8 mouse cellular contexts compared by ENCODE assay signal in the genomic region with DNA sequence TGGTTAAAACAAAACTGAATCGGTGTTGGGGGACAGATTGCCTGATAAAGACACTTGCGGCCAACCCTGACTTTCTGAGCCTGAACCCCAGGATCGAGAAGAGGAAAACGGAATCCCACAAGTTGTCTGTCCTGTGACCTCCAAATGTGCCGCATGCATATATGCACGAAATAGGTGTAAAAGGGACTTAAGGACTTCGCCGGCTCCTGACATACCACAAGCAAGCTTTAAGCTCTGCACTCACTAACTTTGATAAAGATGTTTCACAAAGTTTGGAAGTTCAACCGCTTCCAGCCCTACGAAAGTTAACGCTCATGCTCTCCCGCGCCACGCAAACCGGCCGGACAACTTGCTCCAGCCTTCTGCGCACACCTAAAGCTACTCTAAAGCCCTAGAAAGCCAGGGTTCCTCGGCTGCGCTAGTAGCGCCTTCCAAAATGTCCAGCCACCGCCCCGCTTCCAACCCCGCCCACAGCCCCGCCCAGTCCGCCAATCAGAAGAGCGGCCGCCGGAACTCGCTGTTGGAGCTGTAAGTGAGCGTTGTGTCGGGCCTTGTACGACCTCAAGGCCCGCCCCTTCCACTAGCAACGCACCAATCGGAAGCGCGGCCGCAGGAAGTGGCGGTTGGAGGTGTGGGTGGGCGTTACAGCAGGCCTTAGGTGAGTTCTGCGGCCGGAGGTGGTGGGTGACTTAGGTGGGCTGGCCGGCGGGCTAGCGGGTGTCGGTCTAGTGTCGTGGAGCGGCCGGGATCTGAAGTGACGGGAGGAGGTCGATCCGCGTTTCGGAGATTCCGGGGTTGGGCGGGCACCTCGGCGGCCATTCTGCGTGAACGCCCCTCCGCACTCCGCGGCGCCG. TPM values are rescaled to one million over a fixed set of nuclear protein-coding genes. Genes with fewer than 3 reads are reported as not detected.
A peak's percentile ranks its signal among the peaks of the same experiment; 100 is the strongest.
DNase-seq lines count a peak whose midpoint lies in the region; ATAC-seq and TF ChIP-seq lines count a peak whose summit lies in the region.

TSS of gene Supt20 (plus strand) at position 606 of the 854 bp plus-strand sequence.

- no peaks in the 10 kb centered on the region for H3K9me3 ChIP-seq in G1E (replicated peaks)
- no peaks in the 10 kb centered on the region for H3K9me3 ChIP-seq in forebrain, embryonic 16.5 days (ENCODE audit: control insufficient read depth, low read length)
- H3K9me3 ChIP-seq in lung, embryonic 14.5 days (ENCODE audit: low read depth, low read length), result no peaks in the 10 kb centered on the region

- H3K27me3 ChIP-seq in G1E (ENCODE audit: insufficient read depth, low read length), result no peaks in the 10 kb centered on the region
- H3K27me3 ChIP-seq in forebrain, embryonic 16.5 days (replicated peaks; ENCODE audit: control insufficient read depth, insufficient read depth, low read length), result no peaks in the 10 kb centered on the region
- H3K27me3 ChIP-seq in lung, embryonic 14.5 days (ENCODE audit: insufficient read depth, low read length), result no peaks in the 10 kb centered on the region
- no peaks in the 10 kb centered on the region for H3K27me3 ChIP-seq in thymus, adult 2 months (ENCODE audit: control insufficient read depth, insufficient read depth, low read length)

- DNase-seq in G1E (ENCODE audit: low spot score), result peak; percentile 87
- peak; percentile 93 to 94 for DNase-seq in cerebellum, adult 18-20 months
- peak; percentile 89 to 92 for DNase-seq in heart, postnatal 36 days
- peak; percentile 87 to 92 for DNase-seq in layer of hippocampus, adult 2 months (ENCODE audit: low spot score in 2 of 2)
- DNase-seq in lung, embryonic 14.5 days, result peak; percentile 97
- DNase-seq in thymus, adult 2 months, result peak; percentile 92

- H3K9ac ChIP-seq in forebrain, embryonic 16.5 days (replicated peaks; ENCODE audit: low read depth, low read length), result peak within 1 kb of the TSS; percentile 64
- peak within 1 kb of the TSS; percentile 74 for H3K9ac ChIP-seq in lung, embryonic 14.5 days

- H3K27ac ChIP-seq in forebrain, embryonic 16.5 days (ENCODE audit: low read length), result peak within 1 kb of the TSS; percentile 78
- peak within 1 kb of the TSS; percentile 82 for H3K27ac ChIP-seq in layer of hippocampus, adult 2 months
- peak within 1 kb of the TSS; percentile 90 for H3K27ac ChIP-seq in lung, embryonic 14.5 days (ENCODE audit: low read depth)
- peak within 1 kb of the TSS; percentile 23; the same call in 1 of the 2 replicates for H3K27ac ChIP-seq in olfactory bulb, adult 2 months (ENCODE audit: insufficient read depth, low read depth, low read length)
- peak within 1 kb of the TSS; percentile 81 for H3K27ac ChIP-seq in thymus, adult 2 months (ENCODE audit: control insufficient read depth, insufficient read depth, low read length)

- peak within 1 kb of the TSS; percentile 81 for H3K4me2 ChIP-seq in forebrain, embryonic 16.5 days (ENCODE audit: low read length)
- peak within 1 kb of the TSS; percentile 78 for H3K4me2 ChIP-seq in lung, embryonic 14.5 days

- H3K4me1 ChIP-seq in G1E (ENCODE audit: insufficient read depth, low read depth, low read length), result peaks cover 29% of the 10 kb centered on the region
- H3K4me1 ChIP-seq in forebrain, embryonic 16.5 days (replicated peaks; ENCODE audit: control insufficient read depth, insufficient read depth, low read length), result peaks cover 6% of the 10 kb centered on the region; the same call in 1 of the 2 replicates
- H3K4me1 ChIP-seq in lung, embryonic 14.5 days (ENCODE audit: insufficient read depth), result no peaks in the 10 kb centered on the region
- H3K4me1 ChIP-seq in olfactory bulb, adult 2 months (ENCODE audit: control insufficient read depth, insufficient read depth, low read length), result peaks cover 3% of the 10 kb centered on the region
- no peaks in the 10 kb centered on the region for H3K4me1 ChIP-seq in thymus, adult 2 months (replicated peaks; ENCODE audit: control insufficient read depth, insufficient read depth, low read length)

- ATAC-seq in G1E (ENCODE audit: extremely low read depth, insufficient number of reproducible peaks, low FRiP score, poor library complexity, severe bottlenecking), result peak; percentile 99
- peak; percentile 100 for ATAC-seq in forebrain, embryonic 16.5 days
- ATAC-seq in lung, embryonic 14.5 days (ENCODE audit: insufficient read depth), result peak; percentile 99

- whole genome bisulfite sequencing in forebrain, embryonic 16.5 days, result 1% methylated on average over 65 of the region's 65 CpGs
- 1% methylated on average over 65 of the region's 65 CpGs for WGBS in lung, embryonic 14.5 days
- 2% methylated on average over 65 of the region's 65 CpGs for WGBS in olfactory bulb, adult 2 months
- WGBS in thymus, adult 2 months, result 1% methylated on average over 65 of the region's 65 CpGs

- peak; percentile 49; the same call in 1 of the 2 replicates for TF ChIP-seq POLR2A in olfactory bulb, adult 2 months (IDR thresholded peaks at IDR 0.05; ENCODE audit: insufficient read depth, low read depth, low read length)
- peak; percentile 72; the same call in 1 of the 2 replicates for TF ChIP-seq POLR2A in thymus, adult 2 months (IDR thresholded peaks at IDR 0.05; ENCODE audit: control insufficient read depth, extremely low read depth, insufficient read depth, low read length, poor library complexity)

- peak within 1 kb of the TSS; percentile 85 for H3K4me3 ChIP-seq in G1E (ENCODE audit: low read depth, low read length)
- peak within 1 kb of the TSS; percentile 64 for H3K4me3 ChIP-seq in forebrain, embryonic 16.5 days (replicated peaks; ENCODE audit: low read length)
- H3K4me3 ChIP-seq in layer of hippocampus, adult 2 months, result peak within 1 kb of the TSS; percentile 70
- peak within 1 kb of the TSS; percentile 74 for H3K4me3 ChIP-seq in lung, embryonic 14.5 days (ENCODE audit: low read depth, low read length)
- H3K4me3 ChIP-seq in olfactory bulb, adult 2 months (ENCODE audit: insufficient read depth, low read depth, low read length), result peak within 1 kb of the TSS; percentile 99
- H3K4me3 ChIP-seq in thymus, adult 2 months (ENCODE audit: control insufficient read depth, insufficient read depth, low read length), result peak within 1 kb of the TSS; percentile 65

- TF ChIP-seq CTCF in G1E (IDR thresholded peaks at IDR 0.05; ENCODE audit: low read depth, low read length), result no peak
- TF ChIP-seq CTCF in layer of hippocampus, adult 2 months (conservative IDR thresholded peaks at IDR 0.05), result no peak
- TF ChIP-seq CTCF in lung, embryonic 14.5 days (IDR thresholded peaks at IDR 0.05; ENCODE audit: low read depth), result no peak
- no peak for TF ChIP-seq CTCF in olfactory bulb, adult 2 months (IDR thresholded peaks at IDR 0.05; ENCODE audit: insufficient read depth, low read depth, low read length)
- peak; percentile 55; the same call in 1 of the 2 replicates for TF ChIP-seq CTCF in thymus, adult 2 months (IDR thresholded peaks at IDR 0.05; ENCODE audit: borderline replicate concordance, control insufficient read depth, extremely low read depth, insufficient read depth, low read length, poor library complexity)

- intact Hi-C loops in heart, postnatal 36 days (cut with DNase I), result loop anchor here (10.0 kb wide), 1 partner anchor 958 kb away; no protein-coding TSS in a partner anchor

- H3K36me3 ChIP-seq in G1E (replicated peaks), result peaks cover 27% of the 10 kb centered on the region
- H3K36me3 ChIP-seq in forebrain, embryonic 16.5 days (ENCODE audit: control insufficient read depth, insufficient read depth), result peaks cover 8% of the 10 kb centered on the region
- H3K36me3 ChIP-seq in lung, embryonic 14.5 days (ENCODE audit: insufficient read depth), result peaks cover 31% of the 10 kb centered on the region
- H3K36me3 ChIP-seq in thymus, adult 2 months (ENCODE audit: control insufficient read depth, insufficient read depth, low read length), result peaks cover 12% of the 10 kb centered on the region

RNA-seq across cellular contexts. Expression of gene Supt20, which starts in this region (rescaled TPM):
- 213 and 256 TPM in 2 replicates for total RNA-seq in G1E (2014; fragmentation: Nextera tagmentation)
- total RNA-seq in G1E (2017), result 72.5 and 82.0 TPM in 2 replicates
- 5.1 and 7.8 TPM in 2 replicates for polyA plus RNA-seq in G1E (2012)
- polyA plus RNA-seq in forebrain, embryonic 16.5 days (2015; fragmentation: Nextera tagmentation; extraction: Ambion mirVana), result 102 and 112 TPM in 2 replicates
- 10 to 100 TPM; 19.9 to 20.6 TPM for total RNA-seq in heart, postnatal 36 days (2021)
- 10 to 100 TPM; 52.3 to 53.3 TPM for total RNA-seq in layer of hippocampus, adult 2 months (2021)
- 103 and 106 TPM in 2 replicates for polyA plus RNA-seq in lung, embryonic 14.5 days (2014; fragmentation: Nextera tagmentation; extraction: Ambion mirVana)
- not detected in 2 replicates for polyA plus RNA-seq in olfactory bulb, adult 2 months (2012; ENCODE audit: insufficient read depth, insufficient read length, low replicate concordance, missing spikeins)
- 103 and 117 TPM in 2 replicates for polyA plus RNA-seq in thymus, adult 2 months (2012; rRNA removed)

Comparison
In these comparisons a context has a peak if more than half of its experiments do, and no peak if none do; other contexts are left out.
1. Peak in every context shown above with its lines: DNase-seq, ATAC-seq, H3K4me3 ChIP-seq and H3K27ac ChIP-seq.
2. H3K27ac ChIP-seq: peak in every context shown above with its lines; median percentile 90 in lung, embryonic 14.5 days; 82 in layer of hippocampus, adult 2 months; 81 in thymus, adult 2 months; 78 in forebrain, embryonic 16.5 days; 23 in olfactory bulb, adult 2 months.